Mouse (Mus musculus) cerebellum, adult (tissue): Measurements from ENCODE around the gene Reg3g.
"Not testable (repeated sequence)": the region's sequence is repeated elsewhere in the genome, so short reads cannot be mapped to it uniquely, and the experiment has no call there.

Source experiments
- ATAC-seq: cut with Nextera tagmentation; 2 replicates; pipeline ENCODE4 v1.9.2; 2017; ENCODE audit warnings: mild to moderate bottlenecking, moderate library complexity, mixed read lengths; ENCODE audit not compliant: insufficient number of reproducible peaks, low FRiP score, low TSS enrichment

Gene Reg3g

GRCm38 (mm10) chr6:78468772-78469171 is at the start of gene Reg3g:
TSS of gene Reg3g (minus strand) at chr6:78468872.
- no peak for ATAC-seq

GRCm38 (mm10) chr6:78515777-78516446 is 47.2 kb upstream of the Reg3g start:
- ATAC-seq: 0 out of 2 replicates have a peak, but pooled peaks have one; percentile 52

- peak; percentile 64 for ATAC-seq
These were observed 44.2 kb upstream of the Reg3g start for GRCm38 (mm10) chr6:78512833-78513232.

GRCm38 (mm10) chr6:78510173-78510900 is 41.7 kb upstream of the Reg3g start:
- ATAC-seq: no peak

- ATAC-seq: no peak
These were observed 37.1 kb upstream of the Reg3g start for GRCm38 (mm10) chr6:78505745-78506144.

GRCm38 (mm10) chr6:78494633-78495032 is 26.0 kb upstream of the Reg3g start:
- ATAC-seq: no peak

GRCm38 (mm10) chr6:78469287-78469686 is 615 bp upstream of the Reg3g start:
- ATAC-seq: no peak

GRCm38 (mm10) chr6:78463266-78463665 is 5.4 kb downstream of the Reg3g start:
- no peak for ATAC-seq

- no peak for ATAC-seq
These were observed 6.3 kb downstream of the Reg3g start for GRCm38 (mm10) chr6:78462360-78462759.

GRCm38 (mm10) chr6:78460191-78460825 is 8.4 kb downstream of the Reg3g start:
- ATAC-seq: no peak

GRCm38 (mm10) chr6:78452804-78453203 is 15.9 kb downstream of the Reg3g start:
- ATAC-seq: no peak

- ATAC-seq: no peak
These were observed 20.3 kb downstream of the Reg3g start for GRCm38 (mm10) chr6:78448409-78448808.

GRCm38 (mm10) chr6:78447202-78447601 is 21.5 kb downstream of the Reg3g start:
- ATAC-seq: no peak

- no peak for ATAC-seq
These were observed 43.2 kb downstream of the Reg3g start for GRCm38 (mm10) chr6:78425497-78425896.

- ATAC-seq: not testable (repeated sequence)
These were observed 46.3 kb downstream of the Reg3g start, which contains the start of gene Reg1 for GRCm38 (mm10) chr6:78422411-78422810. TSS of gene Reg1 (plus strand) at chr6:78422711.
